Mouse (Mus musculus) lung, adult 2 months (tissue): ENCODE data around the gene Spry2. TPM values are rescaled to one million over a fixed set of nuclear protein-coding genes. Genes with fewer than 3 reads are reported as not detected.

Experiments used
- DNase-seq: peaks from one replicate; pipeline ENCODE4 v3.0.0; 2022
- H3K4me1 ChIP-seq: fragments of 200-500 bp; 2 replicates; pipeline ENCODE4 v1.6.1; 2011; ENCODE audit warnings: low read length; ENCODE audit not compliant: control insufficient read depth, insufficient read depth
- H3K4me3 ChIP-seq: fragments of 200-500 bp; replicated peaks from 2 replicates; pipeline ENCODE3; 2011; ENCODE audit warnings: low read depth, mild to moderate bottlenecking, control low read depth, low read length; ENCODE audit errors: extremely low read depth
- CTCF ChIP-seq: fragments of 200-500 bp; IDR thresholded peaks from 2 replicates; pipeline ENCODE4 v1.5.1; 2011; ENCODE audit warnings: mild to moderate bottlenecking, low read length, control low read depth; ENCODE audit not compliant: insufficient read depth
- POLR2A ChIP-seq: fragments of 200-500 bp; IDR thresholded peaks from 2 replicates; pipeline ENCODE4 v1.6.1; 2011; ENCODE audit warnings: low read depth, mild to moderate bottlenecking, control low read depth, low read length, borderline replicate concordance; ENCODE audit errors: extremely low read depth
- WGBS: fragments of 180-500 bp; shearing (Covaris S2); methylation state at CpG from one replicate; pipeline ENCODE4 v1.1.7; 2018; 5-methylcytosine and 5-hydroxymethylcytosine counted together
- polyA plus RNA-seq: library from polyadenylated mRNA; depleted of rRNA; stranded (reverse); fragments of >200 nt; gene quantifications from 2 replicates; pipeline ENCODE4 v1.2.3, GENCODE M21; 2012

Gene Spry2
- polyA plus RNA-seq, 1 experiment: 27.3 TPM

GRCm38 (mm10) chr14:105905935-105906334 lies 9.3 kb upstream of the Spry2 start:
- no peaks in the 10 kb centered on the region for H3K4me1 ChIP-seq
- 70% methylated on average over 5 of the region's 5 CpGs for WGBS
- DNase-seq: no peak

GRCm38 (mm10) chr14:105905509-105905908 lies 8.9 kb upstream of the Spry2 start:
- DNase-seq: no peak
- 95% methylated on average over 4 of the region's 4 CpGs for WGBS
- TF ChIP-seq CTCF (no peak), POLR2A (no peak)

More at GRCm38 (mm10) chr14:105905935-105906334, 9.3 kb upstream of the Spry2 start:
- H3K4me3 ChIP-seq: no peak overlapping the region
- no peak for TF ChIP-seq POLR2A
- TF ChIP-seq CTCF: no peak

GRCm38 (mm10) chr14:105902807-105903206 lies 6.2 kb upstream of the Spry2 start:
- 86% methylated on average over 7 of the region's 7 CpGs for WGBS
- Histone ChIP-seq H3K4me1 (peaks cover 5% of the 10 kb centered on the region), H3K4me3 (no peak overlapping the region)
- TF ChIP-seq POLR2A: no peak
- TF ChIP-seq CTCF: peak; percentile 74
- peak; percentile 38 for DNase-seq

More at GRCm38 (mm10) chr14:105905509-105905908, 8.9 kb upstream of the Spry2 start:
- Histone ChIP-seq H3K4me1 (no peaks in the 10 kb centered on the region), H3K4me3 (no peak overlapping the region)

GRCm38 (mm10) chr14:105900841-105901240 lies 4.2 kb upstream of the Spry2 start:
- H3K4me3 ChIP-seq: no peak overlapping the region
- 89% methylated on average over 3 of the region's 3 CpGs for WGBS
- peaks cover 5% of the 10 kb centered on the region for H3K4me1 ChIP-seq
- DNase-seq: no peak
- TF ChIP-seq POLR2A (no peak), CTCF (no peak)

- no peak for DNase-seq
- 15% methylated on average over 11 of the region's 11 CpGs for WGBS
- Histone ChIP-seq H3K4me3 (peak overlapping the region; percentile 18), H3K4me1 (peaks cover 5% of the 10 kb centered on the region)
- TF ChIP-seq CTCF (no peak), POLR2A (no peak)
These were observed 2.5 kb upstream of the Spry2 start for GRCm38 (mm10) chr14:105899116-105899515.

- peak; percentile 49 for TF ChIP-seq CTCF
- TF ChIP-seq POLR2A: peak; percentile 42; the same call in 1 of the 2 replicates
- H3K4me1 ChIP-seq: peaks cover 7% of the 10 kb centered on the region
- peak overlapping the region; percentile 76 for H3K4me3 ChIP-seq
- DNase-seq: peak; percentile 91
- WGBS: under 1% methylated on average over 58 of the region's 58 CpGs
These were observed 1.9 kb upstream of the Spry2 start for GRCm38 (mm10) chr14:105898266-105899111.

GRCm38 (mm10) chr14:105897569-105898101 lies 1.0 kb upstream of the Spry2 start:
- TF ChIP-seq CTCF (no peak), POLR2A (no peak; the same call in 1 of the 2 replicates)
- Histone ChIP-seq H3K4me1 (peaks cover 12% of the 10 kb centered on the region), H3K4me3 (peak overlapping the region; percentile 68)
- peak; percentile 72 for DNase-seq
- WGBS: 2% methylated on average over 28 of the region's 28 CpGs

- no peak for TF ChIP-seq CTCF
- TF ChIP-seq POLR2A: peak; percentile 42; the same call in 1 of the 2 replicates
- peaks cover 17% of the 10 kb centered on the region for H3K4me1 ChIP-seq
- peak overlapping the region; percentile 87 for H3K4me3 ChIP-seq
- under 1% methylated on average over 50 of the region's 50 CpGs for whole genome bisulfite sequencing
- peak; percentile 73 for DNase-seq
These were observed 513 bp downstream of the Spry2 start for GRCm38 (mm10) chr14:105895961-105896651.

- peak overlapping the region; percentile 87 for H3K4me3 ChIP-seq
- peaks cover 21% of the 10 kb centered on the region for H3K4me1 ChIP-seq
- under 1% methylated on average over 36 of the region's 36 CpGs for WGBS
- TF ChIP-seq POLR2A (peak; percentile 45; the same call in 1 of the 2 replicates), CTCF (no peak)
- no peak for DNase-seq
These were observed 1.4 kb downstream of the Spry2 start for GRCm38 (mm10) chr14:105894971-105895873.

- TF ChIP-seq POLR2A: peak; percentile 19; the same call in 1 of the 2 replicates
- no peak for TF ChIP-seq CTCF
- no peak for DNase-seq
- WGBS: 29% methylated on average over 9 of the region's 9 CpGs
- Histone ChIP-seq H3K4me3 (peak overlapping the region; percentile 56), H3K4me1 (peaks cover 18% of the 10 kb centered on the region)
These were observed 3.0 kb downstream of the Spry2 start for GRCm38 (mm10) chr14:105893623-105893995.
